Mouse (Mus musculus) neural tube, embryonic 11.5 days (tissue): ENCODE measurements around the gene Ube2a. TPM values are rescaled to one million over a fixed set of nuclear protein-coding genes. Genes with fewer than 3 reads are reported as not detected.
A peak's percentile ranks its signal among the peaks of the same experiment; 100 is the strongest.

Experiments used
- ATAC-seq: fragments of 200-750 bp; cut with Nextera tagmentation; 2 replicates; pipeline ENCODE4 v1.8.0; 2017; ENCODE audit warnings: moderate number of reproducible peaks, mild to moderate bottlenecking, moderate TSS enrichment, moderate library complexity; ENCODE audit not compliant: insufficient read depth, low FRiP score, low TSS enrichment
- DNase-seq: peaks from one replicate; pipeline ENCODE4 v3.0.0-alpha.2; 2015; ENCODE audit warnings: low spot score
- H3K27ac ChIP-seq: fragments of 300-500 bp; sonication (generic); 2 replicates; pipeline ENCODE4 v1.5.1; 2014; ENCODE audit warnings: low read depth, mild to moderate bottlenecking, low read length
- H3K27me3 ChIP-seq: fragments of 300-500 bp; sonication (generic); 2 replicates; pipeline ENCODE4 v1.6.1; 2014; ENCODE audit warnings: mild to moderate bottlenecking, low read length, mixed read lengths; ENCODE audit not compliant: control insufficient read depth, insufficient read depth
- H3K36me3 ChIP-seq: fragments of 300-500 bp; sonication (generic); 2 replicates; pipeline ENCODE4 v1.6.1; 2014; ENCODE audit warnings: mild to moderate bottlenecking, low read length, moderate library complexity, mixed read lengths; ENCODE audit not compliant: control insufficient read depth, insufficient read depth
- H3K4me1 ChIP-seq: fragments of 300-500 bp; sonication (generic); 2 replicates; pipeline ENCODE4 v1.6.1; 2014; ENCODE audit warnings: low read length, mixed read lengths; ENCODE audit not compliant: control insufficient read depth, insufficient read depth
- H3K4me2 ChIP-seq: fragments of 300-500 bp; sonication (generic); 2 replicates; pipeline ENCODE4 v1.6.1; 2014; ENCODE audit warnings: low read depth, mild to moderate bottlenecking, moderate library complexity
- H3K4me3 ChIP-seq: fragments of 300-500 bp; sonication (generic); 2 replicates; pipeline ENCODE4 v1.5.1; 2014; ENCODE audit warnings: low read depth, low read length
- H3K9ac ChIP-seq: fragments of 300-500 bp; sonication (generic); 2 replicates; pipeline ENCODE4 v1.6.1; 2014; ENCODE audit warnings: mild to moderate bottlenecking, low read length
- H3K9me3 ChIP-seq: fragments of 300-500 bp; sonication (generic); 2 replicates; pipeline ENCODE4 v1.6.1; 2016; ENCODE audit warnings: low read length; ENCODE audit not compliant: control insufficient read depth
- WGBS: fragments of 180-500 bp; shearing (Covaris S2); extraction: QIAGEN DNeasy Blood & Tissue Kit; methylation state at CpG from one replicate; pipeline ENCODE4 v1.1.7; 2014; 5-methylcytosine and 5-hydroxymethylcytosine counted together
- polyA plus RNA-seq: library from polyadenylated mRNA; unstranded; fragments of >200 nt; fragmentation: Nextera tagmentation; extraction: Ambion mirVana; gene quantifications from 2 replicates; pipeline ENCODE4 v1.2.1, GENCODE M21; 2014

The Ube2a gene
- polyA plus RNA-seq, 1 experiment from 2014 or later, result 138 TPM

GRCm38 (mm10) chrX:36911343-36911742, 37.6 kb downstream of the Ube2a start:
- Histone ChIP-seq H3K9me3 (no peaks in the 10 kb centered on the region), H3K9ac (no peak overlapping the region), H3K4me1 (no peaks in the 10 kb centered on the region), H3K4me2 (no peak overlapping the region), H3K4me3 (no peak overlapping the region), H3K36me3 (no peaks in the 10 kb centered on the region), H3K27me3 (no peaks in the 10 kb centered on the region), H3K27ac (no peak overlapping the region)
- ATAC-seq, result no peak
- DNase-seq, result peak; percentile 35
- WGBS, result 44% methylated on average over 12 of the region's 12 CpGs

- DNase-seq, result no peak
- no peaks in the 10 kb centered on the region for H3K27me3 ChIP-seq
- H3K27ac ChIP-seq, result no peak overlapping the region
- H3K4me2 ChIP-seq, result no peak overlapping the region
- no peaks in the 10 kb centered on the region for H3K9me3 ChIP-seq
- 90% methylated on average over 1 of the region's 1 CpGs for WGBS
- H3K4me3 ChIP-seq, result no peak overlapping the region
- H3K36me3 ChIP-seq, result no peaks in the 10 kb centered on the region
- no peak overlapping the region for H3K9ac ChIP-seq
- no peaks in the 10 kb centered on the region for H3K4me1 ChIP-seq
- no peak for ATAC-seq
Measured at GRCm38 (mm10) chrX:36917749-36918148, 44.0 kb downstream of the Ube2a start.

- no peaks in the 10 kb centered on the region for H3K4me1 ChIP-seq
- H3K27ac ChIP-seq, result no peak overlapping the region
- no peak overlapping the region for H3K4me2 ChIP-seq
- H3K27me3 ChIP-seq, result no peaks in the 10 kb centered on the region
- H3K4me3 ChIP-seq, result no peak overlapping the region
- no peaks in the 10 kb centered on the region for H3K36me3 ChIP-seq
- ATAC-seq (no peak), DNase-seq (no peak)
- no peaks in the 10 kb centered on the region for H3K9me3 ChIP-seq
- H3K9ac ChIP-seq, result no peak overlapping the region
- 90% methylated on average over 4 of the region's 4 CpGs for WGBS
Measured at GRCm38 (mm10) chrX:36921346-36921745, 47.6 kb downstream of the Ube2a start.

GRCm38 (mm10) chrX:36928791-36929190, 55.1 kb downstream of the Ube2a start:
- no peak for ATAC-seq
- H3K9me3 ChIP-seq, result no peaks in the 10 kb centered on the region
- no peaks in the 10 kb centered on the region for H3K27me3 ChIP-seq
- no peaks in the 10 kb centered on the region for H3K4me1 ChIP-seq
- no peak overlapping the region for H3K27ac ChIP-seq
- no peak for DNase-seq
- no peak overlapping the region for H3K4me3 ChIP-seq
- no peaks in the 10 kb centered on the region for H3K36me3 ChIP-seq
- H3K9ac ChIP-seq, result no peak overlapping the region
- 85% methylated on average over 4 of the region's 4 CpGs for WGBS
- no peak overlapping the region for H3K4me2 ChIP-seq

- WGBS, result 71% methylated on average over 4 of the region's 4 CpGs
- no peak for ATAC-seq
Measured at GRCm38 (mm10) chrX:36929694-36930093, 56.0 kb downstream of the Ube2a start.

GRCm38 (mm10) chrX:36930574-36930973, 56.9 kb downstream of the Ube2a start:
- Histone ChIP-seq H3K27ac (no peak overlapping the region), H3K4me1 (no peaks in the 10 kb centered on the region), H3K9ac (no peak overlapping the region), H3K9me3 (no peaks in the 10 kb centered on the region), H3K36me3 (no peaks in the 10 kb centered on the region), H3K4me2 (no peak overlapping the region), H3K4me3 (no peak overlapping the region), H3K27me3 (no peaks in the 10 kb centered on the region)
- 65% methylated on average over 1 of the region's 1 CpGs for WGBS
- no peak for DNase-seq
- no peak for ATAC-seq

More at GRCm38 (mm10) chrX:36929694-36930093, 56.0 kb downstream of the Ube2a start:
- Histone ChIP-seq H3K4me3 (no peak overlapping the region), H3K27me3 (no peaks in the 10 kb centered on the region), H3K9me3 (no peaks in the 10 kb centered on the region), H3K9ac (no peak overlapping the region), H3K4me2 (no peak overlapping the region), H3K27ac (no peak overlapping the region), H3K36me3 (no peaks in the 10 kb centered on the region), H3K4me1 (no peaks in the 10 kb centered on the region)
- no peak for DNase-seq

Other genes starting within 250 kb of the Ube2a start
- gene Akap17b, start 228.5 kb upstream of the Ube2a start, polyA plus RNA-seq, result 4.0 and 4.3 TPM in 2 replicates
- gene Slc25a43, start 130.2 kb upstream of the Ube2a start, polyA plus RNA-seq, result 0.78 and 1.4 TPM in 2 replicates
- 804 and 829 TPM in 2 replicates for gene Slc25a5, start 78.2 kb upstream of the Ube2a start, polyA plus RNA-seq
- 37.4 and 39.3 TPM in 2 replicates for gene C330007P06Rik, start 211 bp downstream of the Ube2a start, polyA plus RNA-seq
- 7.1 and 7.8 TPM in 2 replicates for gene Nkrf, start 29.0 kb downstream of the Ube2a start, polyA plus RNA-seq
- 59.3 and 65.5 TPM in 2 replicates for gene Sept6, start 117.9 kb downstream of the Ube2a start, polyA plus RNA-seq
- gene Sowahd, start 174.9 kb downstream of the Ube2a start, polyA plus RNA-seq, result not detected in 2 replicates
- gene Rpl39, start 211.5 kb downstream of the Ube2a start, polyA plus RNA-seq, result 444 and 447 TPM in 2 replicates
- 15.1 and 18.8 TPM in 2 replicates for gene Upf3b, start 236.4 kb downstream of the Ube2a start, polyA plus RNA-seq